Mouse (Mus musculus) neural tube, embryonic 11.5 days (tissue): ENCODE measurements around the gene 2610507B11Rik. TPM values are rescaled to one million over a fixed set of nuclear protein-coding genes. Genes with fewer than 3 reads are reported as not detected.
A peak's percentile ranks its signal among the peaks of the same experiment; 100 is the strongest.
"Not testable (repeated sequence)": the region's sequence is repeated elsewhere in the genome, so short reads cannot be mapped to it uniquely, and the experiment has no call there.

Experiments
- ATAC-seq: fragments of 200-750 bp; cut with Nextera tagmentation; 2 replicates; pipeline ENCODE4 v1.8.0; 2017; ENCODE audit warnings: moderate number of reproducible peaks, mild to moderate bottlenecking, moderate TSS enrichment, moderate library complexity; ENCODE audit not compliant: insufficient read depth, low FRiP score, low TSS enrichment
- DNase-seq: peaks from one replicate; pipeline ENCODE4 v3.0.0-alpha.2; 2015; ENCODE audit warnings: low spot score
- H3K27ac ChIP-seq: fragments of 300-500 bp; sonication (generic); 2 replicates; pipeline ENCODE4 v1.5.1; 2014; ENCODE audit warnings: low read depth, mild to moderate bottlenecking, low read length
- H3K27me3 ChIP-seq: fragments of 300-500 bp; sonication (generic); 2 replicates; pipeline ENCODE4 v1.6.1; 2014; ENCODE audit warnings: mild to moderate bottlenecking, low read length, mixed read lengths; ENCODE audit not compliant: control insufficient read depth, insufficient read depth
- H3K36me3 ChIP-seq: fragments of 300-500 bp; sonication (generic); 2 replicates; pipeline ENCODE4 v1.6.1; 2014; ENCODE audit warnings: mild to moderate bottlenecking, low read length, moderate library complexity, mixed read lengths; ENCODE audit not compliant: control insufficient read depth, insufficient read depth
- H3K4me1 ChIP-seq: fragments of 300-500 bp; sonication (generic); 2 replicates; pipeline ENCODE4 v1.6.1; 2014; ENCODE audit warnings: low read length, mixed read lengths; ENCODE audit not compliant: control insufficient read depth, insufficient read depth
- H3K4me2 ChIP-seq: fragments of 300-500 bp; sonication (generic); 2 replicates; pipeline ENCODE4 v1.6.1; 2014; ENCODE audit warnings: low read depth, mild to moderate bottlenecking, moderate library complexity
- H3K4me3 ChIP-seq: fragments of 300-500 bp; sonication (generic); 2 replicates; pipeline ENCODE4 v1.5.1; 2014; ENCODE audit warnings: low read depth, low read length
- H3K9ac ChIP-seq: fragments of 300-500 bp; sonication (generic); 2 replicates; pipeline ENCODE4 v1.6.1; 2014; ENCODE audit warnings: mild to moderate bottlenecking, low read length
- H3K9me3 ChIP-seq: fragments of 300-500 bp; sonication (generic); 2 replicates; pipeline ENCODE4 v1.6.1; 2016; ENCODE audit warnings: low read length; ENCODE audit not compliant: control insufficient read depth
- WGBS: fragments of 180-500 bp; shearing (Covaris S2); extraction: QIAGEN DNeasy Blood & Tissue Kit; methylation state at CpG from one replicate; pipeline ENCODE4 v1.1.7; 2014; 5-methylcytosine and 5-hydroxymethylcytosine counted together
- polyA plus RNA-seq: library from polyadenylated mRNA; unstranded; fragments of >200 nt; fragmentation: Nextera tagmentation; extraction: Ambion mirVana; gene quantifications from 2 replicates; pipeline ENCODE4 v1.2.1, GENCODE M21; 2014

The 2610507B11Rik gene
- polyA plus RNA-seq, 1 experiment from 2014 or later, result 68.2 TPM

DNA sequence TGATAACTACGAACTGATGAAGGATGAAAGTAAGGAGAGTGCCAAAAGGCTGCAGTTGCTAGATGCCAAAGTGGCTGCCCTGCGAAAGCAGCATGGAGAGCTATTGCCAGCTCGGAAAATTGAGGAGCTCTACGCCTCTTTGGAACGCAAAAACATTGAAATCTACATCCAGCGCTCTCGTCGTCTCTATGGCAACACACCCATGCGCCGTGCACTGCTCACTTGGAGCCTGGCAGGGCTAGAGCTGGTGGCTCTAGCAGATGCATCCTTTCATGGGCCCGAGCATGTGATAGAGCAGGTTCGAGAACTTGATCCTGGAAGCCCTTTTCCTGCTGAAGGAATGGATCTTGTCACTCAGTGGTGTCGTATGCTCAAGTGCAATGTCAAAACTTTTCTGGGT lies 10.4 kb downstream of the 2610507B11Rik start:
- 94% methylated on average over 13 of the region's 13 CpGs for WGBS
- no peaks in the 10 kb centered on the region for H3K4me1 ChIP-seq
- no peak for DNase-seq
- no peak overlapping the region for H3K27ac ChIP-seq
- no peak overlapping the region for H3K9ac ChIP-seq
- no peak for ATAC-seq
- H3K9me3 ChIP-seq, result no peaks in the 10 kb centered on the region
- H3K36me3 ChIP-seq, result peaks cover 42% of the 10 kb centered on the region
- H3K4me2 ChIP-seq, result no peak overlapping the region
- H3K27me3 ChIP-seq, result no peaks in the 10 kb centered on the region
- no peak overlapping the region for H3K4me3 ChIP-seq

DNA sequence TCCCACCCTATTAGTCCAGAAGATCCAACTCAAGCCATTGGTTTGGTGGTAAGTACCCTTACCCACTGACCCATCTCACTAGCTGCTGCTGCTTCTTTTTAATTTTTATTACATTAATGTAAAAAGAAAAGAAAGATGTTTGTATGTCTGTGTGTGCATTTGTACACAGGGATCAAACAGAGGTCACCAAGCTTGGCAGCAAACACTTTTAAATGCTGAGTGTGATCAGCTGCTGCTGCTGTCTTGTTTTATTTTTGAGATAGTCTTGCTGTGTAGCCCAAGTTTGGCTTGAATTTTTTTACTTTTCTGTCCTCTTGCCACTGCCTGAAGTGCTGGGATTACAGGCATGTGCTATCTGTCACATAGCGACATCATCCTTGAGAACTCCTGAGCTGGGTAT lies 14.0 kb downstream of the 2610507B11Rik start:
- ATAC-seq (no peak), DNase-seq (no peak)
- Histone ChIP-seq H3K4me2 (no peak overlapping the region), H3K27ac (no peak overlapping the region), H3K36me3 (peaks cover 43% of the 10 kb centered on the region), H3K9me3 (no peaks in the 10 kb centered on the region), H3K27me3 (no peaks in the 10 kb centered on the region), H3K9ac (no peak overlapping the region), H3K4me1 (no peaks in the 10 kb centered on the region), H3K4me3 (no peak overlapping the region)
- WGBS, result 93% methylated on average over 1 of the region's 1 CpGs

DNA sequence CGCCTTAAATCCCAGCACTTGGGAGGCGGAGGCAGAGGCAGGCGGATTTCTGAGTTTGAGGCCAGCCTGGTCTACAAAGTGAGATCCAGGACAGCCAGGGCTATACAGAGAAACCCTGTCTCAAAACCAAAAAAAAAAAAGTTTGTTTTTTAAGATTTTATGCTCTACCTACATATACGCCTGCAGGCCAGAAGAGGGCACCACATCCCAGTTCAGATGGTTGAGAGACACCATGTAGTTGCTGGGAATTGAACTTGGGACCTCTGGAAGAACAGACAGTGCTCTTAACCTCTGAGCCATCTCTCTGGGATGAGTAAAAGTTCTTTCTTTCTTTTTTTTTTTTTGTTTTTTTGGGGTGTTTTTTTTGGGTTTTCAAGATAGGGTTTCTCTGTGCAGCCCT lies 14.6 kb downstream of the 2610507B11Rik start:
- not testable (repeated sequence) for DNase-seq, H3K4me2 ChIP-seq, H3K9ac ChIP-seq, H3K4me3 ChIP-seq, H3K27ac ChIP-seq, H3K4me1 ChIP-seq, ATAC-seq, H3K9me3 ChIP-seq, H3K27me3 ChIP-seq
- WGBS, result 97% methylated on average over 4 of the region's 4 CpGs
- H3K36me3 ChIP-seq, result peaks cover 45% of the 10 kb centered on the region

DNA sequence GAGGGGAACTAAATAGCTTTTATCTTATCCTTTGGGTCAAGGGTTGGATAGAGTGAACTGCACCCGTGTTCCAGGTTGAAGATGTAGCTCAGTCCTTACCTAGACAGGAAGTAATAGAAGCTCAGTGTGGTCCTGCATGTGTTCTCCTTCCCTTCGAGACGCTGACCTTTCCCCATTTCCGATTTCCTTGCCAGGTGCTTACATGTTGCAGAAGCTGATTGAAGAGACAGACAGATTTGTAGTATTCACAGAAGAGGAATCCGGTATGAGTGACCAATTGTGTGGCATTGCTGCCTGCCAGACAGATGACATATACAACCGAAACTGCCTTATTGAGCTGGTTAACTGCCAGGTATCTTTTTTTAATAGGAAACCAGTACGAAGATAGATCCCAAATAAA lies 17.3 kb downstream of the 2610507B11Rik start:
- Histone ChIP-seq H3K4me3 (no peak overlapping the region), H3K27ac (no peak overlapping the region), H3K4me1 (no peaks in the 10 kb centered on the region), H3K4me2 (no peak overlapping the region), H3K27me3 (no peaks in the 10 kb centered on the region), H3K36me3 (peaks cover 36% of the 10 kb centered on the region), H3K9me3 (no peaks in the 10 kb centered on the region), H3K9ac (no peak overlapping the region)
- DNase-seq, result no peak
- whole genome bisulfite sequencing, result 91% methylated on average over 7 of the region's 7 CpGs
- ATAC-seq, result no peak

DNA sequence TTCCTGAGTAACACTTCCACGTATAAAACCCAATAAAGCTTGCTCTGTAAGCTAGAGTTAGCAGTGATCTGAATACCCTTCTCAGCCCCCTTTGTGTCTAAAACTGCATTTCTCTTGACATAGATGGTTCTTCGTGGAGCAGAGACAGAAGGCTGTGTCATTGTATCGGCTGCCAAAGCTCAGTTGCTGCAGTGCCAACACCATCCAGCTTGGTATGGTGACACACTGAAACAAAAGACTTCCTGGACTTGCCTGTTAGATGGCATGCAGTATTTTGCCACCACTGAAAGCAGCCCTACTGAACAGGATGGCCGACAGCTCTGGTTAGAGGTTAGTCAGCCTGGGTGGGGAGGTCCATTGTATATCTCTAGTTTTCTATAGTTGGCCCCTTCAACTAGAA lies 18.0 kb downstream of the 2610507B11Rik start:
- Histone ChIP-seq H3K27me3 (no peaks in the 10 kb centered on the region), H3K36me3 (peaks cover 33% of the 10 kb centered on the region), H3K4me1 (no peaks in the 10 kb centered on the region), H3K9ac (no peak overlapping the region), H3K9me3 (no peaks in the 10 kb centered on the region), H3K4me3 (no peak overlapping the region), H3K4me2 (no peak overlapping the region), H3K27ac (no peak overlapping the region)
- ATAC-seq (no peak), DNase-seq (no peak)
- 96% methylated on average over 4 of the region's 4 CpGs for WGBS

DNA sequence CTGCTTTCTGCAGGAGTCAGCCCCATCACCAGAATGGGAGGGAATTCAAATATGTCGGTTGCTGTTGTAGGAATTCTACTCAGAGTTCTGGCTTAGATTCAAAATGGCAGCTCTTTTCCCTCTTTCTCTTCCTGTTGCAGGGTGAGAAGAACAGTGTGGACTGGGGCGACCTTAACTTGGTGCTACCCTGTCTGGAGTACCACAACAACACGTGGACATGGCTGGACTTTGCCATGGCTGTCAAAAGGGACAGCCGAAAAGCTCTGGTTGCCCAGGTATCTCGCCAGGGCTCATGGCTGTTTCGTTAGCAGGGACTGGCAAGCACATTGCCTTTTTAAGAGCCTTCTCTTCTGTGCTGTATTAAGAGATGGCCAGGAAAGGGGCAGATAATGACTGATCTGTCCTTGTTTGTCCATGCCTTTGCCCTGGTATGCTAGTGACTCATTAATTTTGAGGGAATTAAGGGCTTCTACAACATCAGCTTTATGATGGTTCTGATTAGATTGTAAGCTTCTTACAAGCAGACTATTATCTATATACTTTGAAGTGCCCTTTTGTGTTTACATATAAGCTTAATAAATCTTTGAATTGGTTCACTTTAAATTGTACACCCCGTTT lies 27.7 kb downstream of the 2610507B11Rik start:
- ATAC-seq (no peak), DNase-seq (no peak)
- Histone ChIP-seq H3K4me3 (no peak overlapping the region), H3K27me3 (no peaks in the 10 kb centered on the region), H3K9ac (no peak overlapping the region), H3K9me3 (no peaks in the 10 kb centered on the region), H3K4me2 (no peak overlapping the region), H3K27ac (no peak overlapping the region), H3K36me3 (peaks cover 17% of the 10 kb centered on the region), H3K4me1 (no peaks in the 10 kb centered on the region)
- 89% methylated on average over 7 of the region's 7 CpGs for WGBS

DNA sequence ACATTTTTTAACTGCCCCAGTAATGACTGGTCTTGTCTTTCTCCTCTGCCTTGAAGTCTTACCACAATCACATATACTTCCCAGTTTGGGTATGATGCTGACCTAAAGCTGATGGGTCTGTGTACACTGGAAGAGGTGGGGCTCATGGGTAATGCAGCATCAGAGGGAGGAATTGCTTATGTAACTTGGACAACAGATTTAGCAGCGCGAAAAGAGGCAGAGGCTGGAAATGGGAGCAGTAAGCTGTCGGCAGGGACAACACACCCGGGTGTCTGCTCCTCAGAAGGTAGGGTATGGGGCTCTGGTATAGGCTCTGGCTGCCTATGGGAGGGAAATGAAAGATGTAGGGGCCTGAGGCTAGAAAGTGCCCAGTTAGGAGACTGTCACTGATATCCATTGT lies 29.1 kb downstream of the 2610507B11Rik start, which contains the start of gene BC030499:
TSS of gene BC030499 (plus strand) at position 188 of the 400 bp plus-strand sequence.
- no peak for DNase-seq
- Histone ChIP-seq H3K9me3 (no peaks in the 10 kb centered on the region), H3K27me3 (no peaks in the 10 kb centered on the region), H3K4me3 (no peak within 1 kb of the TSS), H3K9ac (no peak within 1 kb of the TSS), H3K4me2 (no peak within 1 kb of the TSS), H3K36me3 (peaks cover 10% of the 10 kb centered on the region), H3K27ac (no peak within 1 kb of the TSS), H3K4me1 (no peaks in the 10 kb centered on the region)
- ATAC-seq, result no peak
- 95% methylated on average over 4 of the region's 4 CpGs for WGBS

DNA sequence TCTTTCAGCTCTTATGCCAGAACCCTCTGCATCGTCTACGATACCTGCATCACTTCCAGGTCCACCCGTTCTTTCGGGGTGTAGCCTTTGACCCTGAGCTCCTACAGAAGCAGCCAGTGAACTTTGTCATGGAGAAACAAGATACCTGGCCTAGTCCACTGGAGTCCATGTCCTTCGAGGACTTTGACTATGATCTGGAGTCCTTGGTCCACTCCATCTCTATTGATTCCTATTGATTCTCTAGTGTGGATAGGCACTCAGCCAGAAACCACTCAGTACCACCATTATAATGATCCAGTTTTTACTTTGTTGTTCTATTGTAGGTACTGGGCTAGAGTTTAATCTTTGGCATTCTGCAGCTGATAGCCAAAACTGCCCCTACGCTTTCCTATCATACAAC lies 33.0 kb downstream of the 2610507B11Rik start:
- DNase-seq, result no peak
- no peaks in the 10 kb centered on the region for H3K9me3 ChIP-seq
- no peak for ATAC-seq
- WGBS, result 92% methylated on average over 6 of the region's 6 CpGs
- H3K36me3 ChIP-seq, result peaks cover 5% of the 10 kb centered on the region
- no peaks in the 10 kb centered on the region for H3K4me1 ChIP-seq
- no peak overlapping the region for H3K27ac ChIP-seq
- no peak overlapping the region for H3K4me2 ChIP-seq
- no peaks in the 10 kb centered on the region for H3K27me3 ChIP-seq
- H3K4me3 ChIP-seq, result no peak overlapping the region
- H3K9ac ChIP-seq, result no peak overlapping the region

DNA sequence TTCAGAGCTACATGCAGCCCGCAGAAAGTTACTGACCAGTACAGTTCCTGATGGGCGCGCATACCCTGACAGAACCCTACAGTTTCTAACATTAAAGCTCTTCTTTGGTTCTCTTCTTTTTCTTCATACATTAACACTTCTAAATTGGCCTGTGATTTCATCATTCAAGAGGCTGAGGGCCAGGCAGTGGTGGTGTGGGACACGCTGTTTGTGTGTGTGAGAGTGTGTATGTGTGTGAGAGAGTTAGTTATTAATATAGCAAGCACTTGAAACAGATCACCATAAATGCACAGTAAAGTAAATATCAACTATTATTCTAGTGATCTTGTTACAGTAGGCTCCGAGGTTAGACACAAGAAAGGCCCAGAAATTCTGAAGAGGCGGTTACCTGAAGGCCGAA lies 39.4 kb downstream of the 2610507B11Rik start:
- H3K27me3 ChIP-seq, result no peaks in the 10 kb centered on the region
- peaks cover 5% of the 10 kb centered on the region; the same call in 1 of the 2 replicates for H3K36me3 ChIP-seq
- no peaks in the 10 kb centered on the region for H3K4me1 ChIP-seq
- H3K27ac ChIP-seq, result no peak overlapping the region
- peak overlapping the region; percentile 75 for H3K4me2 ChIP-seq
- H3K4me3 ChIP-seq, result peak overlapping the region; percentile 81
- no peaks in the 10 kb centered on the region for H3K9me3 ChIP-seq
- H3K9ac ChIP-seq, result peak overlapping the region; percentile 77
- no peak for DNase-seq
- ATAC-seq, result no peak; the same call in 1 of the 2 replicates
- 67% methylated on average over 7 of the region's 7 CpGs for WGBS
